Mouse (Mus musculus) heart, postnatal 0 days (tissue): ENCODE measurements around the gene Gpr176.

Experiments
- CTCF ChIP-seq: IDR thresholded peaks from 2 replicates; pipeline ENCODE4 v1.5.1; 2016; ENCODE audit warnings: antibody characterized with exemption, control low read depth, low read depth
- EP300 ChIP-seq: IDR thresholded peaks from 2 replicates; pipeline ENCODE4 v1.6.1; 2016; ENCODE audit warnings: antibody characterized with exemption, low read depth

GRCm38 (mm10) chr2:118306966-118307365, 66.3 kb downstream of the Gpr176 start:
- TF ChIP-seq CTCF (no peak), EP300 (no peak)
